Comparison of ENCODE assay signal across 21 mouse cellular contexts in genomic region chr17:13674695-13675306, GRCm38 (mm10).
DNase-seq lines count a peak whose midpoint lies in the region; ATAC-seq lines count a peak whose summit lies in the region.
"Had no signal": no experiment of that assay in that cellular context is flagged by ENCODE, and none has a peak within 500 bp of the region (broad histone marks: within the 10 kb centered on the region; RNA-seq: fewer than 3 reads in every experiment).

No protein-coding gene starts in this region.

- H3K4me3 ChIP-seq in kidney, embryonic 15.5 days (replicated peaks) = no peak overlapping the region
- no peak overlapping the region for H3K4me3 ChIP-seq in kidney, embryonic 16.5 days (ENCODE audit: low read length)
- no peak overlapping the region for H3K4me3 ChIP-seq in forebrain, embryonic 13.5 days
- H3K4me3 ChIP-seq: embryonic facial prominence, embryonic 12.5 days; heart, embryonic 15.5 days; hindbrain, embryonic 12.5 days had no signal

- no peak for ATAC-seq in kidney, embryonic 15.5 days (replicated peaks; ENCODE audit: low FRiP score)
- no peak for ATAC-seq in kidney, embryonic 16.5 days (ENCODE audit: low FRiP score, low TSS enrichment)
- peak; percentile 79 for ATAC-seq in common myeloid progenitor, adult 5-6 weeks (replicated peaks; ENCODE audit: low read depth, poor library complexity, severe bottlenecking)
- ATAC-seq in hematopoietic stem cell, adult 5-6 weeks (replicated peaks in 1 of 2; ENCODE audit: insufficient read depth in 1 of 2, low FRiP score in 2 of 2, low TSS enrichment in 1 of 2, low read depth in 1 of 2, poor library complexity in 2 of 2, severe bottlenecking in 2 of 2) = peak; percentile 78 to 79
- ATAC-seq in forebrain, embryonic 13.5 days = no peak
- ATAC-seq: CD4-positive, CD25-positive, alpha-beta regulatory T cell, adult 4 months; forebrain, embryonic 16.5 days; hindbrain, postnatal 0 days had no signal

- H3K27me3 ChIP-seq in kidney, embryonic 15.5 days = no peaks in the 10 kb centered on the region
- H3K27me3 ChIP-seq in kidney, embryonic 16.5 days (ENCODE audit: insufficient read depth, low read length) = no peaks in the 10 kb centered on the region
- H3K27me3 ChIP-seq in forebrain, embryonic 13.5 days = no peaks in the 10 kb centered on the region
- H3K27me3 ChIP-seq: embryonic facial prominence, embryonic 12.5 days; heart, embryonic 15.5 days; hindbrain, embryonic 12.5 days had no signal

- peaks cover 27% of the 10 kb centered on the region for H3K4me1 ChIP-seq in kidney, embryonic 15.5 days
- H3K4me1 ChIP-seq in kidney, embryonic 16.5 days (ENCODE audit: insufficient read depth, low read length) = peaks cover 8% of the 10 kb centered on the region
- H3K4me1 ChIP-seq in forebrain, embryonic 13.5 days = peaks cover 31% of the 10 kb centered on the region

- H3K9ac ChIP-seq in kidney, embryonic 15.5 days = no peak overlapping the region
- no peak overlapping the region for H3K9ac ChIP-seq in kidney, embryonic 16.5 days (replicated peaks; ENCODE audit: low read length)
- H3K9ac ChIP-seq in forebrain, embryonic 13.5 days = no peak overlapping the region
- H3K9ac ChIP-seq: embryonic facial prominence, embryonic 12.5 days; heart, embryonic 15.5 days; hindbrain, embryonic 12.5 days had no signal

- H3K4me2 ChIP-seq in kidney, embryonic 15.5 days = no peak overlapping the region
- no peak overlapping the region for H3K4me2 ChIP-seq in kidney, embryonic 16.5 days (replicated peaks; ENCODE audit: low read depth, low read length)
- no peak overlapping the region for H3K4me2 ChIP-seq in forebrain, embryonic 13.5 days
- H3K4me2 ChIP-seq: embryonic facial prominence, embryonic 12.5 days; heart, embryonic 11.5 days; heart, embryonic 15.5 days; hindbrain, embryonic 12.5 days had no signal

- H3K36me3 ChIP-seq in kidney, embryonic 15.5 days = no peaks in the 10 kb centered on the region
- H3K36me3 ChIP-seq in kidney, embryonic 16.5 days (ENCODE audit: insufficient read depth, low read length) = no peaks in the 10 kb centered on the region
- no peaks in the 10 kb centered on the region for H3K36me3 ChIP-seq in forebrain, embryonic 13.5 days (ENCODE audit: poor library complexity, severe bottlenecking)
- H3K36me3 ChIP-seq: embryonic facial prominence, embryonic 12.5 days; G1E; heart, embryonic 15.5 days; hindbrain, embryonic 12.5 days had no signal

- 61% methylated on average over 6 of the region's 6 CpGs for WGBS in kidney, embryonic 15.5 days
- 65% methylated on average over 6 of the region's 6 CpGs for WGBS in kidney, embryonic 16.5 days
- 83% methylated on average over 6 of the region's 6 CpGs for WGBS in forebrain, embryonic 13.5 days

- no peak overlapping the region for H3K27ac ChIP-seq in kidney, embryonic 15.5 days
- H3K27ac ChIP-seq in kidney, embryonic 16.5 days (ENCODE audit: low read length) = no peak overlapping the region
- H3K27ac ChIP-seq in forebrain, embryonic 13.5 days = no peak overlapping the region
- H3K27ac ChIP-seq: embryonic facial prominence, embryonic 12.5 days; heart, embryonic 15.5 days; hindbrain, embryonic 12.5 days; hindbrain, postnatal 0 days had no signal

- DNase-seq in kidney, adult 11 months = peak; percentile 39
- peak; percentile 43 to 58 for DNase-seq in kidney, postnatal 25 days
- no peak for DNase-seq in retina, embryonic 14.5 days (ENCODE audit: low spot score)
- DNase-seq: cerebellum, adult 11 months; cerebellum, adult 8-10 months; cerebellum, postnatal 14 days; gastrocnemius, postnatal 25 days; heart, adult 11 months had no signal

- no peaks in the 10 kb centered on the region for H3K9me3 ChIP-seq in kidney, embryonic 15.5 days (replicated peaks)
- H3K9me3 ChIP-seq in kidney, embryonic 16.5 days (ENCODE audit: low read length) = no peaks in the 10 kb centered on the region
- no peaks in the 10 kb centered on the region for H3K9me3 ChIP-seq in forebrain, embryonic 13.5 days (replicated peaks)
- H3K9me3 ChIP-seq: embryonic facial prominence, embryonic 12.5 days; heart, embryonic 15.5 days; hindbrain, embryonic 12.5 days had no signal

Comparison
In these comparisons a context has a peak if more than half of its experiments do, and no peak if none do; other contexts are left out.
1. ATAC-seq: peak in common myeloid progenitor, adult 5-6 weeks (single experiment) and hematopoietic stem cell, adult 5-6 weeks (2 of 2); none in kidney, embryonic 15.5 days (single experiment), kidney, embryonic 16.5 days (single experiment) and forebrain, embryonic 13.5 days (single experiment).